Mouse (Mus musculus): ENCODE data around the gene Pde3b. TPM values are rescaled to one million over a fixed set of nuclear protein-coding genes. Genes with fewer than 3 reads are reported as not detected.

Pde3b gene
- polyA plus RNA-seq, 1 experiment from 2014 or later = 5.6 TPM

GRCm38 (mm10) chr7:114466358-114466757, 51.3 kb downstream of the Pde3b start:
- no peaks in the 10 kb centered on the region for H3K9me3 ChIP-seq (replicated peaks; ENCODE audit: control insufficient read depth, low read length)
- H3K4me1 ChIP-seq (ENCODE audit: control insufficient read depth, insufficient read depth, low read length) = no peaks in the 10 kb centered on the region
- H3K27me3 ChIP-seq (ENCODE audit: control insufficient read depth, insufficient read depth, low read length) = no peaks in the 10 kb centered on the region
- no peak for ATAC-seq (replicated peaks; ENCODE audit: insufficient number of reproducible peaks, low FRiP score, low TSS enrichment)
- H3K4me3 ChIP-seq (ENCODE audit: low read depth, low read length) = no peak overlapping the region
- 77% methylated on average over 3 of the region's 3 CpGs for WGBS (ENCODE audit: insufficient replicate concordance)
- H3K27ac ChIP-seq (ENCODE audit: low read depth, low read length) = no peak overlapping the region
- no peak overlapping the region for H3K9ac ChIP-seq (ENCODE audit: low read depth, low read length)
- no peaks in the 10 kb centered on the region for H3K36me3 ChIP-seq (ENCODE audit: control insufficient read depth, insufficient read depth, low read length)
- H3K4me2 ChIP-seq = no peak overlapping the region

GRCm38 (mm10) chr7:114472471-114472870, 57.4 kb downstream of the Pde3b start:
- H3K4me3 ChIP-seq (ENCODE audit: low read depth, low read length) = no peak overlapping the region
- WGBS (ENCODE audit: insufficient replicate concordance) = 31% methylated on average over 2 of the region's 2 CpGs
- H3K9ac ChIP-seq (ENCODE audit: low read depth, low read length) = no peak overlapping the region
- H3K36me3 ChIP-seq (ENCODE audit: control insufficient read depth, insufficient read depth, low read length) = no peaks in the 10 kb centered on the region
- H3K4me2 ChIP-seq = no peak overlapping the region
- peaks cover 4% of the 10 kb centered on the region; the same call in 1 of the 2 replicates for H3K4me1 ChIP-seq (ENCODE audit: control insufficient read depth, insufficient read depth, low read length)
- H3K9me3 ChIP-seq (replicated peaks; ENCODE audit: control insufficient read depth, low read length) = no peaks in the 10 kb centered on the region
- H3K27me3 ChIP-seq (ENCODE audit: control insufficient read depth, insufficient read depth, low read length) = no peaks in the 10 kb centered on the region
- no peak for ATAC-seq (replicated peaks; ENCODE audit: insufficient number of reproducible peaks, low FRiP score, low TSS enrichment)
- no peak overlapping the region; the same call in 1 of the 2 replicates for H3K27ac ChIP-seq (ENCODE audit: low read depth, low read length)

GRCm38 (mm10) chr7:114474889-114475288, 59.8 kb downstream of the Pde3b start:
- Histone ChIP-seq H3K4me3 (ENCODE audit: low read depth, low read length) (no peak overlapping the region), H3K4me1 (ENCODE audit: control insufficient read depth, insufficient read depth, low read length) (peaks cover 4% of the 10 kb centered on the region; the same call in 1 of the 2 replicates), H3K4me2 (no peak overlapping the region), H3K36me3 (ENCODE audit: control insufficient read depth, insufficient read depth, low read length) (no peaks in the 10 kb centered on the region), H3K27ac (ENCODE audit: low read depth, low read length) (no peak overlapping the region), H3K9ac (ENCODE audit: low read depth, low read length) (no peak overlapping the region), H3K27me3 (ENCODE audit: control insufficient read depth, insufficient read depth, low read length) (no peaks in the 10 kb centered on the region), H3K9me3 (replicated peaks; ENCODE audit: control insufficient read depth, low read length) (no peaks in the 10 kb centered on the region)
- no peak for ATAC-seq (replicated peaks; ENCODE audit: insufficient number of reproducible peaks, low FRiP score, low TSS enrichment)
- 74% methylated on average over 1 of the region's 1 CpGs for WGBS (ENCODE audit: insufficient replicate concordance)

- no peak for ATAC-seq (replicated peaks; ENCODE audit: insufficient number of reproducible peaks, low FRiP score, low TSS enrichment)
- H3K4me1 ChIP-seq (ENCODE audit: control insufficient read depth, insufficient read depth, low read length) = no peaks in the 10 kb centered on the region
- H3K4me2 ChIP-seq = no peak overlapping the region
- H3K27ac ChIP-seq (ENCODE audit: low read depth, low read length) = no peak overlapping the region
- 66% methylated on average over 2 of the region's 2 CpGs for WGBS (ENCODE audit: insufficient replicate concordance)
- no peaks in the 10 kb centered on the region for H3K9me3 ChIP-seq (replicated peaks; ENCODE audit: control insufficient read depth, low read length)
- H3K27me3 ChIP-seq (ENCODE audit: control insufficient read depth, insufficient read depth, low read length) = no peaks in the 10 kb centered on the region
- no peak overlapping the region for H3K9ac ChIP-seq (ENCODE audit: low read depth, low read length)
- no peaks in the 10 kb centered on the region for H3K36me3 ChIP-seq (ENCODE audit: control insufficient read depth, insufficient read depth, low read length)
- H3K4me3 ChIP-seq (ENCODE audit: low read depth, low read length) = no peak overlapping the region
These were observed 62.8 kb downstream of the Pde3b start for GRCm38 (mm10) chr7:114477884-114478283.

GRCm38 (mm10) chr7:114478901-114479300, 63.8 kb downstream of the Pde3b start:
- Histone ChIP-seq H3K27ac (ENCODE audit: low read depth, low read length) (no peak overlapping the region), H3K4me2 (no peak overlapping the region), H3K4me3 (ENCODE audit: low read depth, low read length) (no peak overlapping the region), H3K9me3 (replicated peaks; ENCODE audit: control insufficient read depth, low read length) (no peaks in the 10 kb centered on the region), H3K27me3 (ENCODE audit: control insufficient read depth, insufficient read depth, low read length) (no peaks in the 10 kb centered on the region), H3K36me3 (ENCODE audit: control insufficient read depth, insufficient read depth, low read length) (no peaks in the 10 kb centered on the region), H3K4me1 (ENCODE audit: control insufficient read depth, insufficient read depth, low read length) (no peaks in the 10 kb centered on the region), H3K9ac (ENCODE audit: low read depth, low read length) (no peak overlapping the region)
- no peak for ATAC-seq (replicated peaks; ENCODE audit: insufficient number of reproducible peaks, low FRiP score, low TSS enrichment)
- WGBS (ENCODE audit: insufficient replicate concordance) = 63% methylated on average over 5 of the region's 5 CpGs

GRCm38 (mm10) chr7:114479779-114480178, 64.7 kb downstream of the Pde3b start:
- no peak overlapping the region for H3K9ac ChIP-seq (ENCODE audit: low read depth, low read length)
- no peak for ATAC-seq (replicated peaks; ENCODE audit: insufficient number of reproducible peaks, low FRiP score, low TSS enrichment)
- H3K27me3 ChIP-seq (ENCODE audit: control insufficient read depth, insufficient read depth, low read length) = no peaks in the 10 kb centered on the region
- no peaks in the 10 kb centered on the region for H3K36me3 ChIP-seq (ENCODE audit: control insufficient read depth, insufficient read depth, low read length)
- H3K9me3 ChIP-seq (replicated peaks; ENCODE audit: control insufficient read depth, low read length) = no peaks in the 10 kb centered on the region
- H3K4me3 ChIP-seq (ENCODE audit: low read depth, low read length) = no peak overlapping the region
- 71% methylated on average over 4 of the region's 4 CpGs for WGBS (ENCODE audit: insufficient replicate concordance)
- no peak overlapping the region for H3K4me2 ChIP-seq
- H3K4me1 ChIP-seq (ENCODE audit: control insufficient read depth, insufficient read depth, low read length) = no peaks in the 10 kb centered on the region
- no peak overlapping the region for H3K27ac ChIP-seq (ENCODE audit: low read depth, low read length)

GRCm38 (mm10) chr7:114480196-114480989, 65.3 kb downstream of the Pde3b start:
- H3K4me1 ChIP-seq (ENCODE audit: control insufficient read depth, insufficient read depth, low read length) = no peaks in the 10 kb centered on the region
- H3K9ac ChIP-seq (ENCODE audit: low read depth, low read length) = no peak overlapping the region
- H3K9me3 ChIP-seq (replicated peaks; ENCODE audit: control insufficient read depth, low read length) = no peaks in the 10 kb centered on the region
- H3K27ac ChIP-seq (ENCODE audit: low read depth, low read length) = no peak overlapping the region
- no peak overlapping the region for H3K4me2 ChIP-seq
- WGBS (ENCODE audit: insufficient replicate concordance) = 75% methylated on average over 6 of the region's 6 CpGs
- H3K4me3 ChIP-seq (ENCODE audit: low read depth, low read length) = no peak overlapping the region
- no peak for ATAC-seq (replicated peaks; ENCODE audit: insufficient number of reproducible peaks, low FRiP score, low TSS enrichment)
- no peaks in the 10 kb centered on the region for H3K36me3 ChIP-seq (ENCODE audit: control insufficient read depth, insufficient read depth, low read length)
- no peaks in the 10 kb centered on the region for H3K27me3 ChIP-seq (ENCODE audit: control insufficient read depth, insufficient read depth, low read length)

- no peak overlapping the region for H3K4me2 ChIP-seq
- no peak overlapping the region for H3K9ac ChIP-seq (ENCODE audit: low read depth, low read length)
- WGBS (ENCODE audit: insufficient replicate concordance) = 59% methylated on average over 1 of the region's 1 CpGs
- no peaks in the 10 kb centered on the region for H3K36me3 ChIP-seq (ENCODE audit: control insufficient read depth, insufficient read depth, low read length)
- no peak overlapping the region for H3K27ac ChIP-seq (ENCODE audit: low read depth, low read length)
- no peak overlapping the region for H3K4me3 ChIP-seq (ENCODE audit: low read depth, low read length)
- H3K4me1 ChIP-seq (ENCODE audit: control insufficient read depth, insufficient read depth, low read length) = no peaks in the 10 kb centered on the region
- H3K9me3 ChIP-seq (replicated peaks; ENCODE audit: control insufficient read depth, low read length) = no peaks in the 10 kb centered on the region
- H3K27me3 ChIP-seq (ENCODE audit: control insufficient read depth, insufficient read depth, low read length) = no peaks in the 10 kb centered on the region
- ATAC-seq (replicated peaks; ENCODE audit: insufficient number of reproducible peaks, low FRiP score, low TSS enrichment) = no peak
These were observed 65.9 kb downstream of the Pde3b start for GRCm38 (mm10) chr7:114481008-114481407.

- 76% methylated on average over 2 of the region's 2 CpGs for WGBS (ENCODE audit: insufficient replicate concordance)
- H3K4me1 ChIP-seq (ENCODE audit: control insufficient read depth, insufficient read depth, low read length) = no peaks in the 10 kb centered on the region
These were observed 66.4 kb downstream of the Pde3b start for GRCm38 (mm10) chr7:114481429-114481931.

More at GRCm38 (mm10) chr7:114481429-114481931, 66.4 kb downstream of the Pde3b start:
- no peak for ATAC-seq (replicated peaks; ENCODE audit: insufficient number of reproducible peaks, low FRiP score, low TSS enrichment)
- no peak overlapping the region for H3K9ac ChIP-seq (ENCODE audit: low read depth, low read length)
- H3K36me3 ChIP-seq (ENCODE audit: control insufficient read depth, insufficient read depth, low read length) = no peaks in the 10 kb centered on the region
- H3K27me3 ChIP-seq (ENCODE audit: control insufficient read depth, insufficient read depth, low read length) = no peaks in the 10 kb centered on the region
- no peak overlapping the region for H3K4me2 ChIP-seq
- H3K9me3 ChIP-seq (replicated peaks; ENCODE audit: control insufficient read depth, low read length) = no peaks in the 10 kb centered on the region
- no peak overlapping the region for H3K27ac ChIP-seq (ENCODE audit: low read depth, low read length)
- H3K4me3 ChIP-seq (ENCODE audit: low read depth, low read length) = no peak overlapping the region
